Mouse (Mus musculus) neural tube, embryonic 14.5 days (tissue): Measurements from ENCODE around the gene Hps4. TPM values are rescaled to one million over a fixed set of nuclear protein-coding genes. Genes with fewer than 3 reads are reported as not detected.

ENCODE experiments used
- ATAC-seq: fragments of 200-750 bp; cut with Nextera tagmentation; 2 replicates; pipeline ENCODE4 v1.8.0; 2017; ENCODE audit warnings: low read depth, mild to moderate bottlenecking, moderate TSS enrichment, moderate library complexity
- H3K27ac ChIP-seq: fragments of 300-500 bp; sonication (generic); 2 replicates; pipeline ENCODE4 v1.5.1; 2014; ENCODE audit warnings: low read depth, mild to moderate bottlenecking, control low read depth, low read length, moderate library complexity, mixed read lengths
- H3K27me3 ChIP-seq: fragments of 300-500 bp; sonication (generic); 2 replicates; pipeline ENCODE4 v1.6.1; 2014; ENCODE audit warnings: low read length; ENCODE audit not compliant: control insufficient read depth, insufficient read depth
- H3K36me3 ChIP-seq: fragments of 300-500 bp; sonication (generic); 2 replicates; pipeline ENCODE4 v1.6.1; 2014; ENCODE audit warnings: low read length, mixed read lengths; ENCODE audit not compliant: control insufficient read depth, insufficient read depth
- H3K4me1 ChIP-seq: fragments of 300-500 bp; sonication (generic); 2 replicates; pipeline ENCODE4 v1.6.1; 2014; ENCODE audit warnings: low read length; ENCODE audit not compliant: control insufficient read depth, insufficient read depth
- H3K4me2 ChIP-seq: fragments of 300-500 bp; sonication (generic); 2 replicates; pipeline ENCODE4 v1.6.1; 2014; ENCODE audit warnings: mild to moderate bottlenecking, low read depth, low read length, control low read depth
- H3K4me3 ChIP-seq: fragments of 300-500 bp; sonication (generic); 2 replicates; pipeline ENCODE4 v1.5.1; 2014; ENCODE audit warnings: low read depth, low read length, control low read depth, mixed read lengths
- H3K9ac ChIP-seq: fragments of 300-500 bp; sonication (generic); replicated peaks from 2 replicates; pipeline ENCODE4 v1.6.1; 2014; ENCODE audit warnings: low read depth, mild to moderate bottlenecking, control low read depth, low read length, mixed read lengths
- H3K9me3 ChIP-seq: fragments of 300-500 bp; sonication (generic); 2 replicates; pipeline ENCODE4 v1.6.1; 2016; ENCODE audit warnings: low read length; ENCODE audit not compliant: control insufficient read depth
- WGBS: fragments of 180-500 bp; shearing (Covaris S2); extraction: QIAGEN DNeasy Blood & Tissue Kit; methylation state at CpG from one replicate; pipeline ENCODE4 v1.1.7; 2014; 5-methylcytosine and 5-hydroxymethylcytosine counted together
- polyA plus RNA-seq: library from polyadenylated mRNA; unstranded; fragments of >200 nt; fragmentation: Nextera tagmentation; extraction: Ambion mirVana; gene quantifications from 2 replicates; pipeline ENCODE4 v1.2.1, GENCODE M21; 2014

Hps4 gene
- polyA plus RNA-seq, 1 experiment from 2014 or later: 42.9 TPM

DNA sequence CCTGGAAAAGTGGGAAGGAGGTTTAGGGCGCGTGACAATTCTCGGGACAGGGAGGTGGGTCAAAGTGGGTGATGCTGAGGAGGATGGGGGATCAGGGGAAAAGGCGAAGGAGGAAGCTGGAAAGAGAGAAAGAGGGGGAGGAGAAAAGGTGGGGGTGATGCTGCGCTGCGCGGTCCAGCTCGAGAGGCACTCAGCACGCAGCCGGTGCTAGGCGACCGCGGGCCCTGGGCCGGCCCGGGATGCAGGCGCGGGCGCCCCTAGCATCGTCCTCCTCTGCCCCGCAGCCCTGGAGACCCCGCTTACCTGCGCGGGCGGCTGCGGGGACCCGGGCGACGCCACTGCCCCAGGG lies 51.5 kb downstream of the Hps4 start:
- H3K4me2 ChIP-seq: peak overlapping the region; percentile 68
- peak; percentile 81 for ATAC-seq
- peak overlapping the region; percentile 62 for H3K4me3 ChIP-seq
- H3K9me3 ChIP-seq: no peaks in the 10 kb centered on the region
- peaks cover 10% of the 10 kb centered on the region for H3K36me3 ChIP-seq
- no peaks in the 10 kb centered on the region for H3K27me3 ChIP-seq
- H3K9ac ChIP-seq: peak overlapping the region; percentile 83
- peaks cover 13% of the 10 kb centered on the region for H3K4me1 ChIP-seq
- H3K27ac ChIP-seq: peak overlapping the region; percentile 71; the same call in 1 of the 2 replicates
- under 1% methylated on average over 25 of the region's 28 CpGs for WGBS

DNA sequence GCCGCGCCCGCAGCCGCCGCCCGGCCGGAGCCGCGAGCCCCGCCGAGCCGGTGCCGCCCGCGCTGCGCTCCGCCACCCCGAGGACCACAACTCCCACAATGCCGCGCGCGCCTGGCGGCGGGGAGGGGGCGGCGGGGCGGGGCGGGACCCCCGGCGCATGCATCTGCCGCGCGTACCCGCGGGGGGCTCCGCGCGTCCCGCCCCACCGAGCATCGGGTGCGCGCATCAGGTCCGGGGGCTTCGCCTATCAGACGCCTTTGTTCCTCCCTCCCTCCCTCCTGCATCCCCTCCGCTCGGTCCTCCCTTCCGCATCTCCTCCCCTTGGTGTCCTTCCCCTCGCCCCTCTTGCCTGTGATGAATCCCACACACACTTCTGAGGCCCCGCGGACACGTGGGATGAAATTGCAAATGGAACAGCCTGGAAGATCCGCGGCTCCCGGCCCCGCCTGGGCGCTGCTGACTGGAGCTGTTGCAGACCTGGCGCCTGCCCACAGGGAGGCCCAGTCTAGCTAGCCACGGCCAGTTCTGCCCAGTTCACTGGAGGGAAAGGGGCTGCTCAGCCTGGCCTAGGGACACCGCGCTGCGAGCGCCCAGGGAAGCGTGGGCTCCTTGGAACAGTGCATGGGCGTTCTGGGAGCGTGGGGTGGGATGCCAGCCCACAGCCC lies 52.0 kb downstream of the Hps4 start, which contains the start of gene Asphd2:
Gene Asphd2 (minus strand): TSS at position 88 of the 665 bp plus-strand sequence.
- Histone ChIP-seq H3K4me1 (peaks cover 9% of the 10 kb centered on the region), H3K27ac (peak within 1 kb of the TSS; percentile 71), H3K9ac (peak within 1 kb of the TSS; percentile 83), H3K4me2 (peak within 1 kb of the TSS; percentile 68), H3K4me3 (peak within 1 kb of the TSS; percentile 62), H3K36me3 (peaks cover 10% of the 10 kb centered on the region), H3K27me3 (no peaks in the 10 kb centered on the region), H3K9me3 (no peaks in the 10 kb centered on the region)
- WGBS: under 1% methylated on average over 28 of the region's 67 CpGs
- ATAC-seq: peak; percentile 90

DNA sequence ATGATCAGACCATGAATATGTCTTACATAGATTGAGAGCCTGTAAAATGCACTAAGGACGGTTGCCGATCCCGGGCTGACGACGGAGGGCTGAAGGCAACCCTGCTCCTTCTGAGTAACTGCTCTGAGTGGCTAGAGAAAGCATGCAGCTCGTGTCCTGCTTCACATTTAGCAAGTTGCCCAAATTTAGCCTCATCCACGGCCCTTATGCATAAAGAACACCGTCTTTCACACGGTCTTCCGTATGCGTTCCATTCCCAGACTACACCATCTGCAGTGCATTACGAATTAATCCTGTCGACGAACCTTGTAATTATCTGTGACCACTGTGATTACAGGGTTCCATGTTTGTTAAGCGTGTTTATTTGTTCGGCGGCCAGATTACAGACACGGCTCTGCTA lies 53.2 kb downstream of the Hps4 start:
- no peaks in the 10 kb centered on the region for H3K9me3 ChIP-seq
- no peak for ATAC-seq
- no peak overlapping the region for H3K27ac ChIP-seq
- WGBS: 39% methylated on average over 18 of the region's 18 CpGs
- H3K4me1 ChIP-seq: peaks cover 9% of the 10 kb centered on the region; the same call in 1 of the 2 replicates
- H3K9ac ChIP-seq: no peak overlapping the region
- H3K36me3 ChIP-seq: peaks cover 5% of the 10 kb centered on the region
- no peak overlapping the region for H3K4me2 ChIP-seq
- no peaks in the 10 kb centered on the region for H3K27me3 ChIP-seq
- no peak overlapping the region for H3K4me3 ChIP-seq

DNA sequence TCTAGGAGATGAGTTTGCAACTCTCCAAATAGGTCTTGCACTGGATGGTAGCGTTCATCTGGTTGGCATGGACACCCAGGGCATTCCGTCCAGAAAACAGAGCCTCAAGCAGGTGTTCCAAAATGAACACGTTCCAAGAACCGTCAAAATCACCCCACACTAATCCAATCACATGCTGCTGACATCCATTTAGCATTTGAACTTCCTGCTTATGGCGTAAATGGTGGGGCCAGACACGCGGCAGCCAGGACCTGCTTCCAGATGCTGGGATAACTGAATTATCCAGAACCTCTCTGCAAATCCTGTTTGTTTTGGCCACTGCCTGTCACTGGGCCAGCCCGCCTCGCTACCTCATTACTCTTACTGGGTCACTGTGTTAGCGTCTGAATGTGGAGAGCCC lies 56.4 kb downstream of the Hps4 start:
- Histone ChIP-seq H3K27ac (no peak overlapping the region), H3K4me2 (no peak overlapping the region), H3K9ac (no peak overlapping the region), H3K4me1 (no peaks in the 10 kb centered on the region), H3K27me3 (no peaks in the 10 kb centered on the region), H3K9me3 (no peaks in the 10 kb centered on the region), H3K36me3 (no peaks in the 10 kb centered on the region), H3K4me3 (no peak overlapping the region)
- 84% methylated on average over 10 of the region's 10 CpGs for WGBS
- ATAC-seq: no peak

DNA sequence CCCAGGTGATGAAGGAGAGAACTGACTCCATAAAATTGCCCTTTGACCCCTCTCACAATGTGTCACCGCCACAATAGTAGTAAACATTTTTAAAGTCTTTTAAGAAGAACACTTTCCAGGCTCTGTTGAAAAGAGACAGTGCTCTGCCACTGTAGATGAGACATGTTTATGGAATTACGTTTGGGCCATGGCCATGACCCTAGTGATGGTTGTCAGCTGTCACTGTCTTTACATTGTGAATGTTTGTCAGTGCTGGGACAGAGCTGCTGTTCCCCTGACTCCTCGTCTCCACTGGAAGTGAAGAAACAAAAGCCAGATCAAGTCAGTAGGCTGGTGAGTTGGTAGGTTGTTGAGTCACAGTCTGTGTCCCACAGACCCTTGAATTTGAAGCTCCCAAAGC lies 59.6 kb downstream of the Hps4 start:
- Histone ChIP-seq H3K9ac (no peak overlapping the region), H3K36me3 (no peaks in the 10 kb centered on the region), H3K27ac (no peak overlapping the region), H3K9me3 (no peaks in the 10 kb centered on the region), H3K4me3 (no peak overlapping the region), H3K27me3 (no peaks in the 10 kb centered on the region), H3K4me2 (no peak overlapping the region), H3K4me1 (no peaks in the 10 kb centered on the region)
- 71% methylated on average over 3 of the region's 3 CpGs for WGBS
- no peak for ATAC-seq

DNA sequence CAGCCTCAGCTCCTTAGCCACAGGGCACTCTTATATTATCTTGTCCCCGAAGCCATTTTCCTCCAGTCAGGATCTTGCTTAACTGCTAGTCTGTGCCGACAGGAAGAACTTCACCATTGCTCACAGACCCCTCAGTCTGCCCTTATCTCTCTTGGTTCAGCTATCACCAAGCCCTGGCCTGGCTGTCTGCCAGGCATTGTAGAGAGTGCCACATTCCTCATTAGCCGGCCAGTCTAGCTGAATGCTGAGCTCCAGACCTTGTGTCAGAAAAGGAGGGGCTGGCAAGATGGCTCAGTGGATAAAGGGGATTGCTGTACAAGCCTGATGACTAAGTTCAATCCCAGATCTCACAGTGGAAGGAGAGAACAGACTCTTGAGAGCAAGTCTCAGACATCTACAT lies 63.1 kb downstream of the Hps4 start:
- Histone ChIP-seq H3K4me3 (no peak overlapping the region), H3K9me3 (no peaks in the 10 kb centered on the region), H3K4me2 (no peak overlapping the region), H3K9ac (no peak overlapping the region), H3K4me1 (peaks cover 3% of the 10 kb centered on the region; the same call in 1 of the 2 replicates), H3K36me3 (no peaks in the 10 kb centered on the region), H3K27me3 (no peaks in the 10 kb centered on the region), H3K27ac (no peak overlapping the region)
- ATAC-seq: no peak
- WGBS: 79% methylated on average over 3 of the region's 3 CpGs

DNA sequence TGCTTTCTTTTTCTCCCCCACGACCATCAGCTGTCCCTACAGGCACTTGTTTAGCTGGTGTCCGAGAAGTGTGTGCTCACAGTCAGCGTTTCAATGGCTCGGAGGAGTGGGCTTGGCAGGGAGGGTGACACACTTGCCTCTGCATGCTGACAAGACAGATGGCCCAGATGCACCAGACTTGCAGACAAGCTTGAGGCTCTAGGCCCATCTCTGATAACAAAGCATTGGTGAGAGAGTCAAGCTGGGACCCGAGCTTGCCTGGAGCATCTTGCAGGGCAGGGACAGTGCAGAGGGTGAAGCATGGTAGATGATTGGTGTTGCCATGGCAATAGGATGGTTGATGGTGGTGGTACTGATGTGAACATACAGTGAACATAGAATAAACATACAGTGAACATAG lies 66.4 kb downstream of the Hps4 start:
- H3K4me3 ChIP-seq: no peak overlapping the region
- 0 out of 2 replicates have a peak overlapping the region, but pooled peaks have one; percentile 16 for H3K27ac ChIP-seq
- no peaks in the 10 kb centered on the region for H3K36me3 ChIP-seq
- H3K27me3 ChIP-seq: no peaks in the 10 kb centered on the region
- ATAC-seq: no peak
- no peaks in the 10 kb centered on the region for H3K9me3 ChIP-seq
- H3K4me2 ChIP-seq: no peak overlapping the region
- WGBS: 49% methylated on average over 5 of the region's 5 CpGs
- H3K9ac ChIP-seq: no peak overlapping the region
- peaks cover 14% of the 10 kb centered on the region for H3K4me1 ChIP-seq

DNA sequence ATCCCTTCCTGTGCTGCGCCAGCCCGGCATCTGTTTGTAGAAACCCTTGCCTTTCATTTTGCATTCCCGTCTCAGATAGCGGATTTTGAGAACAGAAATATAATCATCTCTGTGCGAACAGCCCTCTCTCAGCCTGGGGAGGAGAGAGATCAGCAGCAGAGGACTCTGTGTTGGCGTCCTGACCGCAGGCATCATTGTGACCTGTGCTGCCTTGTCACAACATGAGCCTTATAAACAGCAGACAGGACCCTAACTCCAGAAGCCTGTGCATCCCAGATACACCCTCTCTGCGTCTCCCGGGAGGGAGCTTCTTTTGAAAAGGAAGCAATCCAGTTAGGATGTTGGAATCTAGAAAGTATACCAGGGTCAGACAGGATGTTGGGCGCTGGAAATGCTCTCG lies 68.2 kb downstream of the Hps4 start:
- Histone ChIP-seq H3K4me2 (no peak overlapping the region), H3K9me3 (no peaks in the 10 kb centered on the region), H3K27ac (peak overlapping the region; percentile 28; the same call in 1 of the 2 replicates), H3K27me3 (no peaks in the 10 kb centered on the region), H3K9ac (peak overlapping the region; percentile 16; the same call in 1 of the 2 replicates), H3K36me3 (no peaks in the 10 kb centered on the region), H3K4me1 (peaks cover 14% of the 10 kb centered on the region), H3K4me3 (no peak overlapping the region)
- no peak for ATAC-seq
- WGBS: 38% methylated on average over 11 of the region's 11 CpGs

DNA sequence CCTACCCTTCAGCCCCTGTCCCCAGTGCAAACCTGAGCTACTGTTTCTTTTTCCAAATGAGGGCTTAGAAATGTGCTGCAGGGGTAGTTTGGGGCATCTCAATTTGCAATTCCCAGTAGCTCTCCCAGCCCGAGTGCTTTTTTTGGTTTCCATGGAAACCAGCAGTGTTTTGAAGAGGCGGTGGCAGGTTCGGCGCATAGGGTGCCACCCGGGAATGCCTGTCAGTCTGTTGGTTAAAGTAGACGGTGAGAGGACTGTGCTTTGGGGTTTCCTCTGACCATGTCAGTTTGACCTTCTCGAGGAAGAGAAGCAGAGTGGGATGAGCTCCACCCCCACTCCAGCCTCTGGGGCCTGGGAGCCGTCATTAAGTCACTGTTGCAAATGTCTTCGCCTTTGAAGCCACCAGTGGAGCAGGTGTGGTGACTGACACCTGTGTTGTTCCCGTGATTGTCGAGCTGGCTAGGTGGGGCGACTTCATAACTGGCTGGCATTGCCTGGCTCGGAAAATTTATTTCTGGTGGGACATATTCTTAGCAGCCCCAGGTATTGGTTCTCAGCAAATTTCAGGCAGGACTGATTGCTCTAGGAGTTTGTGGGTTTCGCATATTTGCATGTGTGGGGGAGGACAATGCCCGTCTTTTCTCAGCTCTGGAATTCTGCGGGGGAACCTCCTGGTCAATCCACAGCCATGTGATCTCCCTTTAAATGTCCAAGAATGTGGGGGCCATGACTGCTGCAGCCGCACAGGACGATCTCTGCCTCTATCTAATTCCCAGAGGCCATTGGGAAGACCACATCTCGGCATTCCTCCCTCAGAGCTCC lies 68.8 kb downstream of the Hps4 start:
- Histone ChIP-seq H3K9me3 (no peaks in the 10 kb centered on the region), H3K4me1 (peaks cover 18% of the 10 kb centered on the region), H3K4me2 (peak overlapping the region; percentile 26; the same call in 1 of the 2 replicates), H3K9ac (no peak overlapping the region), H3K27ac (no peak overlapping the region), H3K36me3 (no peaks in the 10 kb centered on the region), H3K27me3 (no peaks in the 10 kb centered on the region), H3K4me3 (no peak overlapping the region)
- 15% methylated on average over 19 of the region's 19 CpGs for WGBS
- ATAC-seq: no peak
